Mouse (Mus musculus): ENCODE results near the gene Pde9a. TPM values are rescaled to one million over a fixed set of nuclear protein-coding genes. Genes with fewer than 3 reads are reported as not detected.
A peak's percentile ranks its signal among the peaks of the same experiment; 100 is the strongest.

Gene Pde9a
- polyA plus RNA-seq, 1 experiment from 2014 or later, result 52.3 TPM

DNA sequence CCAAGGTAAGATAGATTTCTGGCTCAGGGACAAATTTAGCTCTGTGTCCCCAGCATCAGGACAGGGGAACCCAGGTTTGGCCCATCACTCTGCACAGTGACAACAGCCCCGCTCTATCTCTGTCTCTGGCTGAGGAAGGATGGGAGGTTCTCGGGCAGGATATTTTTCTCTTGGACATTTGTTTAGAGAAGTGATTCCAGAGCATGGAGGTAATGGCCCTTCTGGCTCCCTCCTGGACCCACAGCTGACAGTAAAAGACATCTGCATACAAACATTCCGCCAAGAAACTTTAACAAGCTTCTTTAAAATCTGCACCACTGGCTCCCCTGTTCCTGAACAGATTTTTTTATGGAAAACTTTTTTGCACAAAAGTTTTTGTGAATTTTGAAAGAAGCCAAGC is 67.5 kb downstream of the Pde9a start:
- Histone ChIP-seq H3K4me3 (no peak overlapping the region), H3K27ac (no peak overlapping the region), H3K4me1 (peaks cover 15% of the 10 kb centered on the region), H3K9ac (no peak overlapping the region), H3K9me3 (replicated peaks) (no peaks in the 10 kb centered on the region), H3K27me3 (no peaks in the 10 kb centered on the region), H3K4me2 (no peak overlapping the region), H3K36me3 (ENCODE audit: poor library complexity, severe bottlenecking) (peaks cover 50% of the 10 kb centered on the region)
- ATAC-seq, result no peak
- WGBS, result 89% methylated on average over 3 of the region's 3 CpGs

DNA sequence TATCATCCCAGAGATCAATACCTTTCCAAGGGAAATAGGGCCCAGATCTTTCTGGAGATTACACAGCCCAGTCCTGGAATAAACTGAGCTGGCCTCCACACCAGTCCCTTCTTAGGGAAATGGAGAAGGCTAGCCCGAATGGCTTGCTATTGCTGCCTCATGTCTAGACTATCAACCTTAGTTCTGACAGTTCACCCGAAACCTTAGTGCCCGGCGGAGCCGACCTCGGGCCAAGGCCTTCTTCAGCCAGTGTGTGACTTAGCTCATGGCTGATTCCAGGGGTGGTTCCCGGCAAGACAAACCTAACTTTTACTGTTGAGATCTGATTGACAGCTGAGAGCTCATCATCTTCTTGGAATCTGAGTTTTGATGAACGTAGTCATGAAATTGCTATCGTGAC is 68.0 kb downstream of the Pde9a start:
- Histone ChIP-seq H3K4me1 (peaks cover 15% of the 10 kb centered on the region), H3K9ac (no peak overlapping the region), H3K27ac (no peak overlapping the region), H3K36me3 (ENCODE audit: poor library complexity, severe bottlenecking) (peaks cover 56% of the 10 kb centered on the region), H3K27me3 (no peaks in the 10 kb centered on the region), H3K4me3 (no peak overlapping the region), H3K9me3 (replicated peaks) (no peaks in the 10 kb centered on the region), H3K4me2 (no peak overlapping the region)
- ATAC-seq, result no peak
- WGBS, result 93% methylated on average over 9 of the region's 9 CpGs

DNA sequence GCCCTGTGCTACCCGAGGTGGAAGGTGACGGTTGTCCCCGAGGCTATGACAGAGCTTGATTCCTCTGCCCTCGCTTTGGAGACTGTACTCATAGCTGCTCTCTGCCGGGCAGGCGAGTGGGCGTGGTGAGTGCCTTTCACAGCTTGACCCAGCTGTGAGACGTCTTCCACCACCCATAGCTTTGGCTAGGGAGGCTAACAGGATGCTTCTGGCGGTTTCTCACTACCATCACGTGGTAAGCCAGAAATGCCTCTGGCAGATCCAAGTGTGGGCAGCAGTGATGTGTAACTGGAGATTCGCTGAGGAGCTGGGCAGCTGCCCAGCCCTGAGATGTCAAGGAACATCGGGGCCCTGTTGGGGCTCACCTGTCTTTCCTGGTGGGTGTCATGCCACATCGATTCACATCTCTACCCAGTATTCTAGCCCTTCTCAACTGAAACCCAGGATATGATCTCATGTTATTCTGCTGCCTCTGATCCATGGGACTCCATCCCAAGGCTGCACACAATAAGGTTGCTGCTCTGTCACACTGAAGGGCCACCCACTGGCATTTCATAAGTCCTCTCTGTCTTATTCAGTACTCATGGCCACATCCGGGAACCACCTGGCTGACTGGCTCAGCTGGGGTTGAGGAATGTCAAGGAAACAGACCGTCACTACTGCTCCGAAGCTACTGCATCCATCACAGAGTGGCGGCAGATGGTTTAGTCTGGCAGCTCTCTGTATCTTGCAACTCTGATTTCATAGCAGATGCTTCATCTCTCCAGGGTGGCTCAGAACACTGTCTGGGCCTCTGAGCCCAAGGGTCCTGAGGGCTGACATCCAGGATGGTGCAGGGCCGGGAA is 70.9 kb downstream of the Pde9a start:
- peak; percentile 50; the same call in 1 of the 2 replicates for ATAC-seq
- Histone ChIP-seq H3K36me3 (ENCODE audit: poor library complexity, severe bottlenecking) (peaks cover 82% of the 10 kb centered on the region), H3K4me1 (peaks cover 8% of the 10 kb centered on the region), H3K27me3 (no peaks in the 10 kb centered on the region), H3K27ac (peak overlapping the region; percentile 51; the same call in 1 of the 2 replicates), H3K4me3 (no peak overlapping the region), H3K4me2 (no peak overlapping the region), H3K9ac (no peak overlapping the region), H3K9me3 (replicated peaks) (no peaks in the 10 kb centered on the region)
- WGBS, result 82% methylated on average over 18 of the region's 18 CpGs

DNA sequence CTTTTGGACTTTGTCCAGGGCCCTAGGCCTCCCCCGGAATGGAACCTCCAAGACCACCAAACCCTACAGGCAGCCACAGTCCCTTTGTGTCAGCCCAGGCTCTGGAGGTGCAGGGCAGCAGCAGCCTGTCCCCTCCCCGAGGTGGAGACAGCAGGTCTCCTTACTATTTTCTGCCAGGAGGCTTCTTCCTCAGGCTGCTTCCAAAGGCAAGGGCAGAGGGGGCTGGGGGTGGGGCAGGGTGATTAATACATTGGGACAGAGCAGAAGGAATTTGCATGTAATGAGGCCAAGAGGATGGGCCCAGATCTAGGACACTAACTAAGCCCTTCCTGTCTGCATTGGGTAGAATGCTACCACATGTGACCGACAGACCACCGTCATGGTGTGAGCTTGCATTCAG is 74.4 kb downstream of the Pde9a start:
- H3K36me3 ChIP-seq (ENCODE audit: poor library complexity, severe bottlenecking), result peaks cover 88% of the 10 kb centered on the region
- peaks cover 8% of the 10 kb centered on the region for H3K4me1 ChIP-seq
- no peak overlapping the region for H3K4me3 ChIP-seq
- no peak overlapping the region; the same call in 1 of the 2 replicates for H3K27ac ChIP-seq
- no peak overlapping the region for H3K4me2 ChIP-seq
- no peak overlapping the region for H3K9ac ChIP-seq
- H3K27me3 ChIP-seq, result no peaks in the 10 kb centered on the region
- H3K9me3 ChIP-seq (replicated peaks), result no peaks in the 10 kb centered on the region
- 63% methylated on average over 4 of the region's 4 CpGs for WGBS
- no peak for ATAC-seq

DNA sequence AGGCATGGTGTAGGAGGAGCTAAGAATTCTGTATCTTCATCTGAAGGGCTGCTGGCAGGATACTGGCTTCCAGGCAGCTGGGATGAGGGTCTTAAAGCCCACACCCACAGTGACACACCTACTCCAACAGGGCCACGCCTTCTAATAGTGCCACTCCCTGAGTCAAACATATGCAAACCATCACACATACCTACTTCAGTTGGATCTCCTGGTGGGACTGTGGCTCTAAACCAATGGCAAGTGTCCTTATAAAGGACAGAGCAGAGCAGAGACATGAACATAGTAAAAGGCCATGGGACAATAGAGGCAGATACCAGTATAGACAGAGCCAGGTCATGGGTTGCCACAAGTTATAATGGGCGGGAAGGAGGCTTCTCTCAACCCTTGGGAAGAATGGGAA is 76.5 kb downstream of the Pde9a start:
- H3K27ac ChIP-seq, result no peak overlapping the region
- H3K4me1 ChIP-seq, result peaks cover 8% of the 10 kb centered on the region; the same call in 1 of the 2 replicates
- H3K9me3 ChIP-seq (replicated peaks), result no peaks in the 10 kb centered on the region
- H3K9ac ChIP-seq, result no peak overlapping the region
- no peaks in the 10 kb centered on the region for H3K27me3 ChIP-seq
- H3K36me3 ChIP-seq (ENCODE audit: poor library complexity, severe bottlenecking), result peaks cover 88% of the 10 kb centered on the region
- no peak overlapping the region for H3K4me2 ChIP-seq
- 78% methylated on average over 2 of the region's 2 CpGs for WGBS
- H3K4me3 ChIP-seq, result no peak overlapping the region
- ATAC-seq, result no peak

DNA sequence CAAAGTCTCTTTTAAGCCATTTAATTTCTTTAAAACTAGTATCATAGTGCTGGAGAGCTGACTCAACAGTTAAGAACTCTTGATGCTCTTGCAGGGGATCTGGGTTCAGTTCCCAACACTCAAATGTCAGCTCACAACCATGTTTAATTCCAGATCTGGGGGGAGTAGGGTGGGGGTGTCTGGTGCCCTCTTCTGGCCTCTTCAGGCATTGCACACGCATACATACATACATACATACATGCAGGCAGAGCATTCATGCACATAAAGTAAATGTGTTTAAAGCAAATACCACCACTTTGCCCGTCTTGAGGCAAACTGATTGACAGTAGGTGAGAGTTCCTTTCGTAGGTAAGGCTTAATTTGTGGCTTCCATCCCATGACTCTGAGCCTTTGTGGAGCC is 80.8 kb downstream of the Pde9a start:
- no peak overlapping the region for H3K27ac ChIP-seq
- WGBS, result 92% methylated on average over 3 of the region's 3 CpGs
- no peak overlapping the region for H3K9ac ChIP-seq
- H3K9me3 ChIP-seq (replicated peaks), result no peaks in the 10 kb centered on the region
- H3K36me3 ChIP-seq (ENCODE audit: poor library complexity, severe bottlenecking), result peaks cover 93% of the 10 kb centered on the region
- peaks cover 10% of the 10 kb centered on the region for H3K4me1 ChIP-seq
- no peak overlapping the region for H3K4me2 ChIP-seq
- ATAC-seq, result no peak
- no peak overlapping the region for H3K4me3 ChIP-seq
- no peaks in the 10 kb centered on the region for H3K27me3 ChIP-seq

DNA sequence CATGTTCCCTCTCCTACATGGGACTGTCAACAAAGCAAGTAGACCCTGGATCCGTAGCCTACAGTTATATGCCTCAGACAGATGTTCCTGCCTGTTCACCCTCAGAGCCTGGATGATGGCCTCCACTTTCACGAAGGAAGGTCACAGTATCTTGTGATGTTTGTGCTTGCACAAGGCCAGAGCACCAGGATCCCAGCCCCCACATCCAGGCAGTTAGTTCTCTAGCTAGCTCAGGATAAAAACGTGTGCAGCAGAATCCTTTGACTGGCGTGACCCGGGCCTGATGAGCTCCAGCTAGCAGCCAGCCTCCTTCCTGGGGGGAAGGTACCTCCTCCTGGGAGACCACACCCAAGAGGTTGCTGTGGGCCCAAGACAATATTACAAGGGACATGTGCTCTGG is 82.5 kb downstream of the Pde9a start:
- Histone ChIP-seq H3K27ac (no peak overlapping the region), H3K36me3 (ENCODE audit: poor library complexity, severe bottlenecking) (peaks cover 92% of the 10 kb centered on the region), H3K4me2 (no peak overlapping the region), H3K9me3 (replicated peaks) (no peaks in the 10 kb centered on the region), H3K4me3 (no peak overlapping the region), H3K4me1 (peaks cover 10% of the 10 kb centered on the region), H3K27me3 (no peaks in the 10 kb centered on the region), H3K9ac (no peak overlapping the region)
- ATAC-seq, result no peak
- WGBS, result 77% methylated on average over 5 of the region's 5 CpGs

DNA sequence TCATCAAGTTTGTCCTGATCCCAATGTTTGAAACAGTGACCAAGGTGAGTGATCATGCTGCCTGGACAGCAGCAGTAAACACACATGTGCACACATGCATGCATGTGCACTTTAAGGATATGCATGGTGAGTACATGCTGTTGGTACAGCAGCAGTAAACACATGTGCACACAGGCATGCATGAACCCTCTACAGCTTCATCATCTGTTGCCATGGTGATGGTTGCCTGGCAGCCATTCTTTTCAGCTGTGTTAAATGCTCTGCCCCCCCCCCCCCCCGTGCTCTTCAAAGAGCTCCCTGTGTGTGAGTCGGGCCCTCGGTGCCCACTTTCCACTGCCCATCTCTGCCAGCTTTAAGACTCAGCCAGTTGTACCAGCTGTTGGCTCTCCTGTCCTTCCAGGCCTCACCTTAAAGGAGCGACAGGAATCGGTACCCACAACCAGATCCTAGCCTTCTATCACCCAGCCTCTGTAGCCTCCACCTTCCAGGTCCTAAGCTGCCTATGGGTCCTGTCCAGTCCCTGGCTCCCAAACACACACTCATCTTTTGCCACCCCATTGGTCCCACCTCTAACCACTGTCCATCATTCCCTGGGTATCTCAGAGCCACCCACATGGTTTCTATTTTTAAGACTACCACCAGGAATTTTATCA is 84.9 kb downstream of the Pde9a start:
- H3K9me3 ChIP-seq (replicated peaks), result no peaks in the 10 kb centered on the region
- H3K9ac ChIP-seq, result no peak overlapping the region
- no peak overlapping the region for H3K4me2 ChIP-seq
- peaks cover 94% of the 10 kb centered on the region for H3K36me3 ChIP-seq (ENCODE audit: poor library complexity, severe bottlenecking)
- peaks cover 10% of the 10 kb centered on the region for H3K4me1 ChIP-seq
- no peak overlapping the region for H3K4me3 ChIP-seq
- WGBS, result 41% methylated on average over 5 of the region's 5 CpGs
- H3K27me3 ChIP-seq, result no peaks in the 10 kb centered on the region
- no peak overlapping the region for H3K27ac ChIP-seq
- ATAC-seq, result peak; percentile 73

DNA sequence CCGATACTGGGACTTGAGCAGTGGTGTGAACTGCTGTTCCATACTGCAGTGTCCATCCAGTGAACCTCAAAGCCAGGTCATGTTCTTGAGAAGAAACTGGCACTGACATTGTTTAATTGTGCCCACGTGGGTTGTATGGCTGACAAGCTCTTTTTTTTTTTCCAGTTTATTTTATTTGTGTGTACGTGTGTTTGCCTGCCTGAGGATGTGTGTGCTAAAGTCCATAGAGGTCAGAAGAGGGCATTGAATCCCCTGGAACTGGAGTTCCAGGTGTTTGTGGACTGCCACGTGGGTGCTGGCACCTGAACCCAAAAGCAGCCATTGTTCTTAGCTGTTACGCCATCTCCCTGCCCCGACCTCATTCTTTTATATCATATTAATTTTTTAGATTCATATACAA is 88.4 kb downstream of the Pde9a start:
- no peak overlapping the region for H3K27ac ChIP-seq
- WGBS, result 85% methylated on average over 6 of the region's 6 CpGs
- H3K4me1 ChIP-seq, result peaks cover 10% of the 10 kb centered on the region
- no peak overlapping the region for H3K9ac ChIP-seq
- H3K4me3 ChIP-seq, result no peak overlapping the region
- ATAC-seq, result no peak
- H3K9me3 ChIP-seq (replicated peaks), result no peaks in the 10 kb centered on the region
- no peak overlapping the region for H3K4me2 ChIP-seq
- H3K27me3 ChIP-seq, result no peaks in the 10 kb centered on the region
- peaks cover 74% of the 10 kb centered on the region for H3K36me3 ChIP-seq (ENCODE audit: poor library complexity, severe bottlenecking)

DNA sequence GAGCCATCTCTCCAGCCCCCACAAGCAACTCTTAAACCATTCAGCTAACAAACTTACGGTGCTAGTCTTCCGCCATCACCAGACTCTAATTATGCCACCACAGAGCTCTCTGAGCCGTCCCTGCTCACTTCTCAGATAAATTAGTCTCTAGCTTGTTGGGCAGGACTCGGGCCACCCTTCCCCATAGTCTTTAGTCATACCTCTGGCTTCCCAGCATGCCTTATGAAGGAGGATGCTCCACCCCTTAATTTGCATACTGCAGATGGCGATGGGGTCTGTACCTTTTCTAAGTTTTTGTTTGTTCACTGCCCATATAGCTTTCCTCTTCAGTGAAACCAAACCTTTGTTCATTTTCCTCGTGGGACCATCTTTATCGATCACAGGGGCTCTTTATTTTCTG is 92.6 kb downstream of the Pde9a start:
- Histone ChIP-seq H3K27me3 (no peaks in the 10 kb centered on the region), H3K27ac (no peak overlapping the region), H3K36me3 (ENCODE audit: poor library complexity, severe bottlenecking) (peaks cover 33% of the 10 kb centered on the region), H3K9ac (no peak overlapping the region), H3K9me3 (replicated peaks) (no peaks in the 10 kb centered on the region), H3K4me3 (no peak overlapping the region), H3K4me2 (no peak overlapping the region), H3K4me1 (no peaks in the 10 kb centered on the region)
- ATAC-seq, result no peak
- 78% methylated on average over 7 of the region's 7 CpGs for WGBS

DNA sequence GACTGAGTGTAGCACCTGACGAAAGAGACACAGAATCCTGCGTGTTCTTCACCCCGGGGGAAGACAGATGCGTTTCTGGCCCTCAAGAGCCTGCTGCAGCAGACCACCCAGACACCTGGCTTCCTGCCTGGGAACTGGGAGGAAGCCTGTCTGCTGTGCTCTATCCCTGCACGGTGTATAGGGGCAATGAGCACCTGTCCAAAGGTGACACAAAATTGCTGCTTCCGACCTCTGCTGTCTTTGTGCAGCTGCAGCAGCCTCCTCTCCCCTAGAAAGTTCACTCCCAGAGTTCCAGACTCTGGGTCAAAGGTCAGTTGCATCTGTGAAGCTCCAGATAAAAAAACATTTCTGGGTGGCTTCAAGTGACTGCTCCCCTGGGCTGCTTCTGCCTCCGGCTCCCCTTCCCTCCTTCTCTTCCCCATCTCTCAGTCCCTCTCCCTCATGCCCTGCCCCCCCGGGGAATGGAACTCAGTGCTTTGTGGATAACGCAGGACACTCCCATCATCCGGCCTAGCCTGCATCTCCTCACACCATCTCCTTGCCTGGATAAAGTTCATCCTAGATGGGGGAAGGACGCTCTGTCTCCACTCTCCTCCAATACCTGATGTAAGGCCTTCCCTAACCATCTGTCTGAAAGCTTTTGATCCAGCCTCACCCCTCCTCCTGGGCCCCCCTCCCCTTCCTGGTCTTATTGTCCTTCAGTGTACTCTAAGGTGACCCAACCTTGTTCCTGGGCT is 93.3 kb downstream of the Pde9a start:
- Histone ChIP-seq H3K4me2 (no peak overlapping the region), H3K27ac (no peak overlapping the region), H3K4me1 (no peaks in the 10 kb centered on the region), H3K9me3 (replicated peaks) (no peaks in the 10 kb centered on the region), H3K9ac (no peak overlapping the region), H3K36me3 (ENCODE audit: poor library complexity, severe bottlenecking) (peaks cover 27% of the 10 kb centered on the region), H3K27me3 (no peaks in the 10 kb centered on the region), H3K4me3 (no peak overlapping the region)
- no peak for ATAC-seq
- 65% methylated on average over 11 of the region's 11 CpGs for WGBS

DNA sequence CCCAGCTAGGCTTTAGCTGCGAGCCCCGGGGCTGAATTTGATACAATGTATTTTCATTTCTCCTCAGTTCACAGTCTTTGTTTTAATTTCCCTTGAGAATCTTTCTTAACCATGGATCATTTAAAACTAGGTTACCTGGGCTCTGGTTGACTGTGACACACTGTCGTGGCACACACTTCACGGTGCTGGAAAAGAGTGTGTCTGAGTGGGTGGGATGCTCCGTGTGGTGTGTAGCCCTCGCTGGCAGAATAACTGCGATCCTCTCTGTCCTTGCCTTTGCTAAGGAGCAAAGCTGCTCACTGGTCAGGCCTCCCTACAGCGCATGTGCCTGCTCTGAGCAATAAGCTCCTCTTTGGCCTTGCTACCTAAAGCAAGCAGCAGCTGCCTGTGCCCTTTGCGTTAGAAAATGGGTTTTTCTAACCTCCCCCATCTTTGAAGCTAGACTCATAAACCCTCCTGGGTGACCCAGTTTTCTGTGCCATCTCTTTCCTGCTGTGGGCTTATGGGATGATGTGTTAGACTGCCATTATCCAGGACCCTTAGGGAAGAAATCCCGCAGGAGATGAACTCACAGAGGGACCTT is 100.7 kb downstream of the Pde9a start:
- no peaks in the 10 kb centered on the region for H3K4me1 ChIP-seq
- no peaks in the 10 kb centered on the region for H3K9me3 ChIP-seq (replicated peaks)
- 63% methylated on average over 10 of the region's 10 CpGs for WGBS
- H3K36me3 ChIP-seq (ENCODE audit: poor library complexity, severe bottlenecking), result no peaks in the 10 kb centered on the region
- H3K27me3 ChIP-seq, result no peaks in the 10 kb centered on the region
- peak overlapping the region; percentile 25; the same call in 1 of the 2 replicates for H3K27ac ChIP-seq
- ATAC-seq, result no peak
- H3K9ac ChIP-seq, result 0 out of 2 replicates have a peak overlapping the region, but pooled peaks have one; percentile 4
- no peak overlapping the region for H3K4me3 ChIP-seq
- no peak overlapping the region for H3K4me2 ChIP-seq
